Mouse (Mus musculus): ENCODE results near the gene Rasal1. TPM values are rescaled to one million over a fixed set of nuclear protein-coding genes. Genes with fewer than 3 reads are reported as not detected.

Rasal1 gene
- under 1 TPM; 0.29 to 0.45 TPM for total RNA-seq (2021)

DNA sequence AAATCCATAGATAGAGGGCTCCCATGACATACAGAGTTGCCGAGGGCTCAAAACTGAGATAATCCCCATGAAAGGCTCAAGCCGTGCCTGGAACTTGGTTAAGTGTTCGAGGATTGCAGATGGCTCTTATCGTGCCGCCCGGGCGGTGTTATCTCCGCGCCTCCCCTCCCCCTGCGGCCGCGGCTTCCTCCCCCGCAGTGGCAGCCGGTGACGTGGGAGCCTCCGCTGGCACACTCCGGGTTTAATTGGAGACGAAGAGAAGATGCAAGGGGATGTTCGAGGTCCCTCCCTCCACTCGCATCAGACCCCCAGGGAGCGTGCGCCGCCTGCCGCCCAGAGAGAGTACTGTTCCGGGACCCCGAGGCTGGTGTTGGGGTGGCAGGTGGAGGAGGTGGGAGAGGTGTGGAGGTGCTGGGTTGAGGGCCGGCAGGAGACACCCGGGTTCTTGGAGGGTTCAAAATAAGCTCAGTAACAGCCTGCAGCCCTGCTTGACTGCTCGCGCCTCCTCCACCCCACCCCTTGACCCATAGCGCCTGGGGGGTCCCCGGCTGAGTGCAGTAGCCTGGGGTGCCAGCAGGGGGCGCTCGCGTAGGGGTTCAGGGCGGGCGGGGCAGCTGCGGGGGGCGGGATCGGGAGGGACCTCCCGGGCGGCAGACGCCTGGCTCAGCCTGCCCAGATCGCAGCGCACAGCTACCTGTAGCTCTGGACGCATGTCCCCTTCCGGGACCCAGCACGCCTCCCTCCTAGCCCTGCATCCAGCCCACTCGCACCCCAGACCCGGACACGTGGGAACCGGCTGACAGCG is at the start of gene Rasal1:
Rasal1 (plus strand) TSS at position 244 of the 805 bp plus-strand sequence.
- peak; percentile 55 for DNase-seq

DNA sequence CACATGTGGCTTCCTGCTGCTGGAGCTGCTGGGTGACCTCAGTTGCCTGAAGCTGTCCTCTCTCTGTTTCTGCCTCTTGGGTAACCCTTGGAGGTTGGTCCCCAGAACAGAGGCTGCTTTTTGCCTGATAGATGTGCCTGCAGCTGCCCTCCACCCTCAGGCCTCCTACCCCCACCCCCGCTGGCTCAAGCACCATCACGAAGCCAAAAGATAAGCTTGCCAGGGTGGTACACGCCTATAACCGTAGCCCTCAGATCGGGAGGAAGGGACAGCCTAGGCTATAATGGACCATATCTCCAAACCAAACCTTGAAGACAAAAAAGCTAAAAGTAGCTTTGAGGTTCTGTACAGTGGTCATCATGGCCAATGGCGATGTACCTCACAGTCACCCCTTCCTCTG is 49.0 kb upstream of the Rasal1 start:
- no peak for DNase-seq

GRCm38 (mm10) chr5:120600946-120601668 is 47.5 kb upstream of the Rasal1 start:
- DNase-seq = no peak

DNA sequence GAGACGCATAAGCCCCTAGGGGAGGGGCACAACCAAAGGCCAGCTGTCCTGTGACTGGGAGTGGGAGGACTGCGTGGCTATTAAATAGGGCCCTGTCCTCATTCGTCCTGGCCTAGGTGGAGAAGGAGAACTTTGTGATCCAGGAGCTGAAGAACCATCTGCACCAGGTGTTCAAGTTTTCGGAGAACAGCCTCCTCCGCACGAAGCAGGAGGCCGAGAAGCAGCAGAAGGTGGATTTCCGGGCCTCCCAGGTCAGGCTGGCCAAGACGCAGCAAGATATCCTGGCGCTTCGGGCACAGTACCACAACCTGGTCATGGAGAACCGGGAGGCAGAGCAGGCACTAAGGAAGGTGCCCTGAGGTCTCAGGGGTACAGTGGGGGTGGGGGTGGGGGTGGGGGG is 46.4 kb upstream of the Rasal1 start:
- DNase-seq = no peak

- DNase-seq = no peak
These were observed 45.1 kb upstream of the Rasal1 start for GRCm38 (mm10) chr5:120603515-120603914.

DNA sequence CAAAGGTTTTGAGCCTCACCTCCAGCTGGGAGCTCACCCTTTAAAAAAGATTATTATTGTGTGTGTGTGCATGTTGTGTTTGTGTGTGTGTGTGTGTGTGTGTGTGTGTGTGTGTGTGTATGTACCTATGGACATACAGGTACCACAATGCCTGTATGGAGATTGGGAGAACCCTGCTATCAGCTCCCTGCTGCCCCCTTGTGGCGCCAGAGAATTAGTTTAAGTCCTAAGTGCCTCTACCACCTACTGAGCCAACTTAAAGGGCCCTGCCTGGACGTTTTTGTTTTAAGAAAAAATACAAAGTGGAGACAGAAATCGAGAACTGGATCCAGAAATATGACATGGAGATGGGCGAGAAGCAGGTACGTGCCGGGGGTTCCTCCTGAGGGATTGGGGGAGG is 43.8 kb upstream of the Rasal1 start:
- peak; percentile 88 for DNase-seq

DNA sequence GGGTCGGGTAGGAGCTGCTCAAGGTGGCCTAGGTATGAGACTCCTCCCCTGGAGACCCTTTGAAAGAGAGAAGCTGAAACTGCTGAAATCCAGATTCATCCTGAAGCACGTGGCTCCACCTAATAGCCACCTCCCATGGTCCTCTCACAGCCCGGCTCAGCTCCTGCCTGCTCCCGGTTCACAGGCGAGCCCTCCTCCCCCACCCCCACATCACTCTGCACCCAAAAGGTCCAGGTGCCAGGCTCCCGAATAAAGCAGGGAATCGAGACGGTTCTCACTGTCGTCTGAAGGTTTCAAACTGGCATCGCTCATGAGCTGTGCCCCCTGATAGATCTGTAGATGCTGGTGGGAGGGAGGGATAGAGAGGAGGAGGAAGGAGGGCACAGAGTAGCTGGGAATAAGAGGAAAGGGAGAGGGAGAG is 43.4 kb upstream of the Rasal1 start:
- DNase-seq = no peak

DNA sequence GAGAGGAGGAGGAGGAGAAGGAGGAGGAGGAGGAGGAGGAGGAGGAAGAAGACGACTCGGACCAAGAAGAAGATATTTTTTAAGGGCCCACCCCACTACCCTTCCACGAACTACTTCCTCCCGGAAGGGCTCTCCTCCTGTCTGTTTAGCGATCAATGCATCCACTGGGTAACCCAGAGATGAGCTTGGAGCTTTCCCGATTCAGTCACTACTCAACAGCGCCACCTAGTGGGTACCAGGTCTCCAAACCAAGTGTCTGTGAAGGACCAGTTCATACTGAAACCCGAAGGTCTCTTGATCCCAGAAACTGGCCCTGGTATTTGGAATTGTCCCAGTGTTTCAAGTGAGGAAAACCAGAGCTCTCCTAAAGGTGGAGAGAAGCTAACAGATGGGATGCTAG is 42.9 kb upstream of the Rasal1 start:
- DNase-seq = peak; percentile 94

GRCm38 (mm10) chr5:120606590-120607200 is 41.9 kb upstream of the Rasal1 start:
- DNase-seq = no peak

- DNase-seq = no peak
These were observed 41.3 kb upstream of the Rasal1 start for GRCm38 (mm10) chr5:120607335-120607734.

DNA sequence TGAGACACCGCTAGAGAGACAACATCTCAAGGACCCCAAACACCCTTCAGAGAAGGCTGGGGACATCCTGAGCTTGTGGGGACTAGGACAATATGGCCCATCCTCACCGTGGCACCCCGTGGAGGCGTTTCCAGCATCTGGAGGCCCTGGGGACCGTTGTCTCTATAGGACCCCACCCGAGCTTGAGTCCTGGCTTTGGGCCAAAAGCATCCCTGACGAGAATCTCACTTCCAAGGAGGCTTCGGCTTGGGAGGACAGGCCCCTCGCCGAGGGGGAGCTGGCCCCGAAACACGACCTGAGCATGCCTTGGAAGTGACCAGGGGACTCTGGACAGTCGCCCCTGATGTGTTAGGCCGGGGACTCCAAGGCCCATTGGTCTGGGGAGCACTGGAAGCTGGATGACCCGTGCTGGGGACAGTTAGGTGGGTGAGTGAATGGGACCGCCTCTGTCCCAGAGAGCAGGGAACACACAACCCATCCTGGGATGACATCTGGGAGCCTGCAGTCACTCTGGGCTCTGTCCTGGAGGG is 39.3 kb upstream of the Rasal1 start:
- no peak for DNase-seq

GRCm38 (mm10) chr5:120610906-120611305 is 37.7 kb upstream of the Rasal1 start:
- DNase-seq = no peak

GRCm38 (mm10) chr5:120611416-120611815 is 37.2 kb upstream of the Rasal1 start:
- no peak for DNase-seq

DNA sequence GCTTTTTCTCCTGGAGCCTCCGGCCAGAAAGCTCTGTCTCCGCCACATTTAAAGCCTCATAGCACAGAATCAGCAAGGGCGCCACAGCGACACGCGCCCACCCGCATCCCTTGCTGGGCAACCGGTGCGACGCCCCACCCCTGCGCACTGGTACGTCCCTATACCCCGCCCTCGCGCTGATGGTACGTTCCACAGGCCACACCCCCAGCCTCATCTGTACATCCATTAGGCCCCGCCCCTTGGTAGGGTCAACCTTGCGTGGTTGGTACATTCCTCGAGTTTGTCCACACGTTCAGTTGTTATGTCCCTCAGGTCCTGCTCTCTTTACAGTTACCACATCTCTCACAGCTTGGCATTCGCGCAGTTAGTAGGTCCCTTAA is 36.2 kb upstream of the Rasal1 start, which contains the start of the genes Rita1 and Ddx54:
Rita1 (minus strand) TSS at position 148 of the 380 bp plus-strand sequence.
Ddx54 (plus strand) TSS at position 298 of the 380 bp plus-strand sequence.
- DNase-seq = peak; percentile 98

GRCm38 (mm10) chr5:120612822-120613604 is 35.6 kb upstream of the Rasal1 start:
- DNase-seq = peak; percentile 100

- DNase-seq = peak; percentile 55
These were observed 32.7 kb upstream of the Rasal1 start for GRCm38 (mm10) chr5:120615903-120616302.

DNA sequence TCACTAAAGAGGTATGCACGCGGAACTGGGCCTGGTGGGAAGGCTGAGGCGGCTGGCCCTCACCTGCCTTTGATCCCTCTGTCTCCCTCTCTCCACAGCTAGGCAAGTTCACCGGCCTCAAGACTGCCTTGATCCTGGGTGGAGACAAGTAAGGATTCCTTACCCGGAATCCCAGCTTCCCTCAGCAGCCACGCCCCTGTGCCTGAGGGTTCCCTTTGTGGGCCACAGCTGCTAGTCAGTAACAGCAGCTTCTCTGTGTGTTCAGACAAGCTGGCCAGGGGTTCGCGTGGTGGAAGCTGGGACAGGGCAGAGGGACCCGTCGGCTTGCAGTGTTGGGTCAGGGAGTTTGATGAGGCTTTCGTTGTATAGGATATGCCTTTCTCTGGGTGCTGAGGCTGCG is 29.8 kb upstream of the Rasal1 start:
- no peak for DNase-seq

- peak; percentile 69 for DNase-seq
These were observed 29.4 kb upstream of the Rasal1 start for GRCm38 (mm10) chr5:120619201-120619600.

DNA sequence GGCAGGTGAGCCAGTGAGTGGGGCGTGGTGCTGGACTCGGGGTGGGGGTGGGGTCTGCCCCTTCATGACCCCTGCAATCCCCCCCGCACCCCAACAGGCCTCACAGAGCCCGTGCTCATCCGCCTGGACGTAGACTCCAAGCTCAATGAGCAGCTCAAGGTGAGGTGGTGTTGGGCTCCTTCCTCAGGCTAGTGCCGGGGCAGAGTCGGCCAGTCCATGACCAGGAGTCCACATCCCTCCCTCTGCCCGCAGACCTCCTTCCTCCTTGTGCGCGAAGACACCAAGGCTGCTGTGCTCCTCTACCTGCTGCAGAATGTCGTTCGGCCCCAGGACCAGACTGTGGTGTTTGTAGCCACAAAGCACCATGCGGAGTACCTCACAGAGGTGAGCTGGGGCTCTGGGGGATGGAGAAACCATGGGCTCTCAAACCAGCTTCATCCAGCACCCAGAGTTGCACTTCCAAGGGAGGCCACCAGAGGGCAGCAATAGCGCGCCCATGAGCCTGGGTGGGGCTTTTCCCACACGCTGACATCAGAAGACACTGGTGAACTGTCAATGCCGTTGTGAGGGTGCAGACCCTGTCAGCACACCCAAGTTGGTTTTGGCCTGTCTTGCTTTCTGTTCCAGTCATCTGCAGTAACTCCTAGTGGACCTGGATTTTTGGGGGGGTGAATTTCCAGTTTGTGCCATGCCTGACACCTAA is 28.1 kb upstream of the Rasal1 start:
- DNase-seq = peak; percentile 90

GRCm38 (mm10) chr5:120621078-120621765 is 27.4 kb upstream of the Rasal1 start:
- no peak for DNase-seq

GRCm38 (mm10) chr5:120621846-120622197 is 26.8 kb upstream of the Rasal1 start:
- no peak for DNase-seq
